Mouse (Mus musculus) heart, embryonic 16.5 days (tissue): Measurements from ENCODE around the gene Lrrfip2. TPM values are rescaled to one million over a fixed set of nuclear protein-coding genes. Genes with fewer than 3 reads are reported as not detected.

Experiments
- ATAC-seq: fragments of 200-750 bp; cut with Nextera tagmentation; replicated peaks from 2 replicates; pipeline ENCODE4 v1.8.0; 2017; ENCODE audit warnings: moderate number of reproducible peaks; ENCODE audit not compliant: insufficient read depth, low FRiP score; ENCODE audit errors: extremely low read depth
- H3K27ac ChIP-seq: fragments of 300-500 bp; sonication (generic); 2 replicates; pipeline ENCODE4 v1.5.1; 2014; ENCODE audit warnings: mild to moderate bottlenecking, low read length, control low read depth, moderate library complexity
- H3K27me3 ChIP-seq: fragments of 300-500 bp; sonication (generic); 2 replicates; pipeline ENCODE4 v1.6.1; 2014; ENCODE audit warnings: low read length, mixed read lengths; ENCODE audit not compliant: control insufficient read depth, insufficient read depth
- H3K36me3 ChIP-seq: fragments of 300-500 bp; sonication (generic); 2 replicates; pipeline ENCODE4 v1.6.1; 2014; ENCODE audit not compliant: control insufficient read depth, insufficient read depth
- H3K4me1 ChIP-seq: fragments of 300-500 bp; sonication (generic); 2 replicates; pipeline ENCODE4 v1.6.1; 2014; ENCODE audit warnings: low read length, mixed read lengths; ENCODE audit not compliant: control insufficient read depth, insufficient read depth
- H3K4me2 ChIP-seq: fragments of 300-500 bp; sonication (generic); 2 replicates; pipeline ENCODE4 v1.6.1; 2014; ENCODE audit warnings: low read depth, mild to moderate bottlenecking, control low read depth, low read length
- H3K4me3 ChIP-seq: fragments of 300-500 bp; sonication (generic); 2 replicates; pipeline ENCODE4 v1.5.1; 2014; ENCODE audit warnings: mild to moderate bottlenecking, control low read depth, low read length
- H3K9ac ChIP-seq: fragments of 300-500 bp; sonication (generic); 2 replicates; pipeline ENCODE4 v1.6.1; 2014; ENCODE audit warnings: low read length, control low read depth
- H3K9me3 ChIP-seq: fragments of 300-500 bp; sonication (generic); replicated peaks from 2 replicates; pipeline ENCODE4 v1.6.1; 2016; ENCODE audit warnings: low read length; ENCODE audit not compliant: control insufficient read depth
- WGBS: fragments of 180-500 bp; shearing (Covaris S2); extraction: QIAGEN DNeasy Blood & Tissue Kit; methylation state at CpG from one replicate; pipeline ENCODE4 v1.1.7; 2014; 5-methylcytosine and 5-hydroxymethylcytosine counted together
- polyA plus RNA-seq: library from polyadenylated mRNA; unstranded; fragments of >200 nt; fragmentation: Nextera tagmentation; extraction: Ambion mirVana; gene quantifications from 2 replicates; pipeline ENCODE4 v1.2.1, GENCODE M21; 2015

Gene Lrrfip2
- polyA plus RNA-seq, 1 experiment from 2014 or later = 74.8 TPM

DNA sequence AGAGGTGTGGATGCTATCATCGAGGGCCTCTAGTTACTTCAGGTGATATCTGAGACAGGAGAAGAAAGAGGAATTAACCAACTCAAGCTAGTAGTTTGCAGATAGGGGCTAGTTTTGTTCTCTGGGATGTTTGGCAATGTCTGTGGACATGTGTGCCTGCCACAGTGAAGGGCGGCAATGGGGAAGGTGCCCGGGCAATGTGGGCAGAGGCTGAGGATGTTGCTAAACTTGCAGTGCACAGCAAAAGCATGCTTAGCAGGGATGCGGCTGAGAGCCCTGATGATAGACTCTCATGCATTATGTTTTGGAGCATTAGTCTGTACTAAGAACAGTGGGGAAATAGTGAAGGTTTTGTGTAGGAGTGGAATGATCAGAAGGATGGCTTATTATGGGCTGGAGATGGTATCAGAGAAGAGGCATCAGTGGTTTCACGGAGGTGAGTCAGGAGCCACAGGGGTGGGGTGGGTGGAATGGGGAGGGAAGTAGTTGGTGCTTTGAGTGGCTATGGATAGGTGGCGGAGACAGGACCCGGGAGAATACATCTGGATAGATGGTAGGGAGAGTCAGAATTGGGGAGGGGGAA lies 28.9 kb downstream of the Lrrfip2 start:
- no peak for ATAC-seq
- no peak overlapping the region for H3K4me2 ChIP-seq
- H3K36me3 ChIP-seq = peaks cover 4% of the 10 kb centered on the region; the same call in 1 of the 2 replicates
- peaks cover 56% of the 10 kb centered on the region for H3K4me1 ChIP-seq
- no peaks in the 10 kb centered on the region for H3K27me3 ChIP-seq
- H3K9me3 ChIP-seq = no peaks in the 10 kb centered on the region
- no peak overlapping the region for H3K4me3 ChIP-seq
- H3K27ac ChIP-seq = no peak overlapping the region
- 73% methylated on average over 7 of the region's 7 CpGs for WGBS
- no peak overlapping the region for H3K9ac ChIP-seq

DNA sequence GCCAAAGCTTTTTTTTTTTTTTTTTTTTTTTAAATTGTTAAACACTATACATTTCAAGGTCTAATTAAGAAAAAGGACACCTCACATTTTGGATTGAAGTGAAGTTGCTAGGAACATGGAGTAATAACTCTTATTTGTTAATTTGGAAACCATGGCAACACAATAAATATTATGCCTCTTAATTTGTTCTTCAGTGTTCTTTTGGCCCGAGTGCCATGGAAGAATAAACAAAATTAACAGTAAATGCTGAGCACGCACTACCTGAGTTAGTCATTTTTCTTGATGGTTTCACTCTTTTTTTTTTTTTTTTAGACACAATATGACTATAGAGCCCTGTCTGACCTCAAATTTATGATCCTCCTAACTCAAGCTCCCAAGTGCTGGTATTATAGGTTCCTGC lies 30.6 kb downstream of the Lrrfip2 start:
- H3K4me1 ChIP-seq = peaks cover 57% of the 10 kb centered on the region

DNA sequence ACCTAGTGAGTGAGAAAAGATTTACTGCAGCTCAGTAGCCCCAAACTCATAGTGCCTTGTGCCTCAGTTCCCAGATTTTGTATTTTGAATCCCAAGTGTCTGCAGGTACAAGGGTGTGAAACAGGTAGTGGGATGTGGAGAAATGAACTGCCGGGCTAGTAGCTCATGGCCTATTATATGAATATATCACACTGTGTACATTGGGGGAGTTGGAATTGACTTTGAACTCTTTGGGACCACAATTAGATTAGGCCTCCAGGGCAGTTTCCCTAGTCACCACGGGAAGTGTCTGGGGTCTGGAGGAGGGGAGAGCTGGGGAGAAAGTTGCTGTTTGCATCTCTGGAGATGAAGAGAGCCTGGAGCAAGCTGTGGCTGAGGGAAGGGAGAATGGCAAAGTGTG lies 31.0 kb downstream of the Lrrfip2 start:
- Histone ChIP-seq H3K9ac (peak overlapping the region; percentile 64), H3K4me1 (peaks cover 57% of the 10 kb centered on the region), H3K4me2 (peak overlapping the region; percentile 50; the same call in 1 of the 2 replicates), H3K27me3 (no peaks in the 10 kb centered on the region), H3K27ac (peak overlapping the region; percentile 87), H3K4me3 (no peak overlapping the region), H3K9me3 (no peaks in the 10 kb centered on the region), H3K36me3 (peaks cover 4% of the 10 kb centered on the region)
- ATAC-seq = no peak
- 43% methylated on average over 2 of the region's 2 CpGs for WGBS

More for the DNA sequence above, 30.6 kb downstream of the Lrrfip2 start:
- no peaks in the 10 kb centered on the region for H3K27me3 ChIP-seq
- peaks cover 6% of the 10 kb centered on the region for H3K36me3 ChIP-seq
- 69% methylated on average over 2 of the region's 2 CpGs for WGBS
- no peak for ATAC-seq
- H3K9me3 ChIP-seq = no peaks in the 10 kb centered on the region
- peak overlapping the region; percentile 87 for H3K27ac ChIP-seq
- H3K9ac ChIP-seq = no peak overlapping the region; the same call in 1 of the 2 replicates
- H3K4me2 ChIP-seq = no peak overlapping the region
- H3K4me3 ChIP-seq = no peak overlapping the region

DNA sequence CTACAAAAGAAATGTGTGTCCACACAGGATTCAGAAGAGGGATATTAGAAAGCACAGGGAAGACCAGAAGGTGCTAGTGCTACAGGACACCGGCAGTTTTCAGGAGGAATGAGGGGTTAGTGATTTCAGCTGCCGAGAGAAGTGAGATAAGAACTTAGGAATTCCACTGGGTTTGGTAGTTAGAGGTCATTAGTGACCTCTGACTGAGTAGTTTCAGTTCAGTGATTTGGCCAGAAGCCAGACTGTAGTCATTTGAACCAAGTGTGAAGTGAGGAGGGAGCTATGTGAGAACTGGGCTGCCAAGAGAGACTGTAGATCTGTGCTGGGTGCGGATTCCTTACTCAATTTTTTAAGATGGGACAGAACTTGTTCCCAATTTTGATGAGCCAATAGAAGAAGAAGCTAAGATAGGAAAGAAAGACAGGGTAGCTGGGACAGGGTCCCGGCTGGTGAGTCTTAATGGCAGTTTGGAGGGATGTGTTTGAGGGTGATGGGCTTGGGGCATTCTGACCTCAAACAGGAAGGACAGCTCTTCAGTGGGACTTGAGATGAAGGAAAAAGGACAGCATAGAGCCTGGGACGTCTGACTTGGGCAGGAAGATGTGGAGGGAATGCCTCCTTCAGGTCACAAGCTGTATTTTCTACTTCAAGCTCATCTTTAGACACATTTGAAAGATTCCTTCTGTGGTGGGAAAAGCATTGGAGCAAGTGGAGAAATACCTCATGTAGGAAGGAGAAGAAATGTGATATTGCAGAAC lies 32.0 kb downstream of the Lrrfip2 start:
- peak overlapping the region; percentile 87 for H3K27ac ChIP-seq
- 16% methylated on average over 5 of the region's 5 CpGs for WGBS
- peaks cover 57% of the 10 kb centered on the region for H3K4me1 ChIP-seq
- peak overlapping the region; percentile 50 for H3K4me2 ChIP-seq
- H3K9ac ChIP-seq = peak overlapping the region; percentile 64
- no peak overlapping the region for H3K4me3 ChIP-seq
- peak; percentile 92 for ATAC-seq
- no peaks in the 10 kb centered on the region for H3K9me3 ChIP-seq
- H3K27me3 ChIP-seq = no peaks in the 10 kb centered on the region
- peaks cover 2% of the 10 kb centered on the region; the same call in 1 of the 2 replicates for H3K36me3 ChIP-seq

DNA sequence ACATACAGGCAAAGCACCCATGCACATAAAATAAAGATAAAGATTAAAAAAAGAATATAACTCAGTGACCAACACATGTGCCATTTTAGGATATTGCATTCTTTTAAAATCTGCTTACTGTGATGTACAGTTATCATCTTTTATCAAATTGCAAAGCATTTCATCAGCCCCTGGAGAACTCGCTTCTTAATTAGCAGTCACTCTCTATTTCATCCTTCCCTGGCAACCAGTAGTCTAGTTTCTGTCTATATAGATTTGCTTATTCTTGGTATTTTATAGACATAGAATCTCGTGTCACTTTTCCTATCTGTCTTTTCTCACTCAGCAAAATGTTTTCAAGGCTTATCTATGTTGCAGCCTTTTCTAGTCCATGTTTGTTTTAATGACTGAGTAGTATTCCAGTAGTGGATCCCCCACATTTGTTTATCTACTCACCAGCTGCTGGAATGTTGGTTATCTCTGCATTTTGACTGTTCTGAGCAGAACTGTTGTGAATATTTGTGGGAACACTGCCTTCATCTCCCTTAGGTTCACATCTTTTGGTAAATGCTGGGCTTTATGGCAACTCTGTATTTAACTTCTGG lies 35.0 kb downstream of the Lrrfip2 start:
- Histone ChIP-seq H3K27ac (no peak overlapping the region), H3K4me3 (no peak overlapping the region), H3K27me3 (no peaks in the 10 kb centered on the region), H3K36me3 (peaks cover 2% of the 10 kb centered on the region; the same call in 1 of the 2 replicates), H3K4me1 (peaks cover 53% of the 10 kb centered on the region), H3K9ac (no peak overlapping the region), H3K4me2 (no peak overlapping the region), H3K9me3 (no peaks in the 10 kb centered on the region)
- ATAC-seq = no peak
- WGBS = 63% methylated on average over 2 of the region's 2 CpGs

DNA sequence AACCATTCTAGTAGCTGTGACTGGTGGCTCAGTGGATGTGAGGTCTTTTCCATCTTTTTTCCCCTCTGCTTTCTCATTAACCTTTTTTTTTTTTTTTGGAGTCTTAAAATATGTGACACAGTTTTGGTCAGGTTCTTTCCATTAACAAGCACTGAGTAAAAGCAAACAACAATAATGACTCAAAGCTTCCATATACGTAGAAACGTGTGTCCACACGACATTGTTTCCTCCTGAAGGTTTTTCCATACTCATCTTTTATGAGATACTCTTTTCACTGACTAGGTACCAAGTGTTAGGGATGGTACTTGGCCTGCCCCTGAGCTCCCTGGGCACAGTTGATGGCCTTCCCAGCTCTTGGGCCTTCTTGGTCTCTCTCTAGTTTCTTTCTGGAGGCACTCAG lies 35.6 kb downstream of the Lrrfip2 start:
- no peak overlapping the region for H3K9ac ChIP-seq
- no peaks in the 10 kb centered on the region for H3K9me3 ChIP-seq
- H3K4me3 ChIP-seq = no peak overlapping the region
- no peak for ATAC-seq
- no peak overlapping the region for H3K27ac ChIP-seq
- peaks cover 50% of the 10 kb centered on the region for H3K4me1 ChIP-seq
- no peak overlapping the region for H3K4me2 ChIP-seq
- H3K36me3 ChIP-seq = peaks cover 2% of the 10 kb centered on the region; the same call in 1 of the 2 replicates
- 93% methylated on average over 3 of the region's 3 CpGs for WGBS
- H3K27me3 ChIP-seq = no peaks in the 10 kb centered on the region

DNA sequence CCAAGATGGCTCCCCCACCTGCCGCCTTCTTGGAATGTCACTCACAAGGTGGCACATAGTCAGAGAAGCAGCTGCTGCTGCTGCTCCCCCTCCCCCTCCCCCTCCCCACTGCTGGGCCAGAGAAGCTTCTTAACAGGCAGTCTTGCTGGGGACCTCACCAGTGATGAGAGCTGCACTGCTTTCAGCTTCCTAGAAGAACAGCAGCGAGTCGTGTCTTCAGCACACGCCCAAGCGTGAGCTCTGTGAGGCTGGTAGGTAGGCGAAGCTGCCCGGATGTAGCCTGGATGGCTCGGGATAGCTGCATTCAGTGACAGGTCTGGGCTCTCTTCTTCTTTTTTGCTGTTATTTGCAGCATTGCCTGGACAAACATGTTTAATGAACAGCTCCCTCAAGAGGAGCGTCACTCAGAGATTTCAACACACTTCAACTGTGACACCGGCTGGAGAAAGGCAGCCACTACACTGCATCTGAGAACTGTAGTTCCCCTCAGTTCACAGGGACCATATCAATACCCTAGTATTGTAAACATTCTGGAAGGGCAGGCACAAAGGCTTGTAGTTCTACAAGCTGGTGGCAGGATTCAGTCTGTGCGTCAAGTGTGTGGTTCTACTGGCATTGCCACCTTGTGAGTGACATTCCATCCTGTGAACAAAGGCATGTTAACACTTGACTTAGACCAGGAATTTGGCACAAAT lies 38.5 kb downstream of the Lrrfip2 start:
- WGBS = 40% methylated on average over 11 of the region's 11 CpGs
- Histone ChIP-seq H3K27ac (peak overlapping the region; percentile 76), H3K36me3 (peaks cover 2% of the 10 kb centered on the region; the same call in 1 of the 2 replicates), H3K4me1 (peaks cover 21% of the 10 kb centered on the region), H3K4me2 (peak overlapping the region; percentile 48), H3K9me3 (no peaks in the 10 kb centered on the region), H3K9ac (peak overlapping the region; percentile 30), H3K4me3 (no peak overlapping the region), H3K27me3 (no peaks in the 10 kb centered on the region)
- peak; percentile 45 for ATAC-seq

DNA sequence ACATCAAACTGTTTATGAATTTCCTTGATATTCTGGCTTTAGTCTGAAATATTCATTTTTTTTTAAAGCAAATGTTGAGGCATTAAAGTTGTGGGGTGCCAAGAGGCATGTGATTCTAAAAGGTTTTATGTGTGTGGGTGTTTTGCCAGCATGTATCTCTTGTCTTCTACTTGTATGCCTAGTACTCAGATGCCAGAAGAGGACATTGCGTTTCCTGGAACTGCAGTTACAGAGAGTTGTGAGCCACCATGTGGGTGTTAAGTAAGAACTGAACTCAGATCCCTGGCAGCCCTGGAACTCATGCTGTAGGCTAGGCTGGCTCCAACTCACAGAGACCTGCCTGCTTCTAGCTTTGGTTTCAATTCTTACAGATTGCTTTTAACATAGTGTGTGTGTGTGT lies 42.2 kb downstream of the Lrrfip2 start:
- Histone ChIP-seq H3K9me3 (no peaks in the 10 kb centered on the region), H3K27ac (no peak overlapping the region), H3K9ac (no peak overlapping the region), H3K4me1 (peaks cover 20% of the 10 kb centered on the region), H3K4me3 (no peak overlapping the region), H3K4me2 (no peak overlapping the region), H3K27me3 (no peaks in the 10 kb centered on the region), H3K36me3 (peaks cover 11% of the 10 kb centered on the region)
- 85% methylated on average over 1 of the region's 1 CpGs for WGBS
- no peak for ATAC-seq
